Mouse (Mus musculus): ENCODE results near the gene Bnipl.

Gene Bnipl

DNA sequence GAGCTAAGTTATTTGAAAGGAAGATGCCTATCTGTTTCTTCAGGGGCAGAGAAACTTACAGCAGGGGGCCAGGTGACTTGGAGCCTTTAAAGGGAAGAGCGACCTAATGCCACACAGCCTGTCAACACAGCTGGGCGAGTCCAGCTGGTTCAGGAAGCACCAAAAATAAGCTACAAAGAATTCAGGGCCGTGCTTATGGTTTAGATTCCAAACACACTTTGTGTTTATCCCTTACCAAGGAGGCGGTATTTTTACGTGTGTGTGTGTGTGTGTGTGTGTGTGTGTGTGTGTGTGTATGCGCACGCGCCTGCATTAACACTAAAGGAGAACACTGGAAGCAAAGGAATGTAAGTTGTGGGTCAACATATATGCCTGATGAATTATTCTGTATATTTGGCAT, 29.8 kb upstream of the Bnipl start:
- DNase-seq (ENCODE audit: low spot score), result no peak

DNA sequence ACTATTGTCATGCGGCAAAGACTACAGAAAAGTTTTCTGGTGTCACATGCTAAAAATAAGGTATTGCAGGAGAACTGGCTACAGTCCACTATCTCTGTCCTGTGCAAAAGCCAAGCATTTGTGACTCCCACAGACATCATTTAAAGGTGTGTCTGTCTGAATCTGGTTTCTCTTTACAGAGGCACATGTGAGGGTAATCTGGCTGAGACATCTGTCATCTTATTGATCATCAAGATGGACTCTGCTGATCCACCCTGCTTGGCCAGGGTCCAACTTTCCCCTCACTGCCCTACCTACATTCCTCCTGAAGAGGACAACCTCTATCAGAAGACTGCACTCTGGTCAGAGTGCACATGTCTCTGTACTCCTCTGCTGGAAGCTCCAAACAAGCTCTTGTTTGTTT, 26.2 kb upstream of the Bnipl start:
- no peak for DNase-seq (ENCODE audit: low spot score)

DNA sequence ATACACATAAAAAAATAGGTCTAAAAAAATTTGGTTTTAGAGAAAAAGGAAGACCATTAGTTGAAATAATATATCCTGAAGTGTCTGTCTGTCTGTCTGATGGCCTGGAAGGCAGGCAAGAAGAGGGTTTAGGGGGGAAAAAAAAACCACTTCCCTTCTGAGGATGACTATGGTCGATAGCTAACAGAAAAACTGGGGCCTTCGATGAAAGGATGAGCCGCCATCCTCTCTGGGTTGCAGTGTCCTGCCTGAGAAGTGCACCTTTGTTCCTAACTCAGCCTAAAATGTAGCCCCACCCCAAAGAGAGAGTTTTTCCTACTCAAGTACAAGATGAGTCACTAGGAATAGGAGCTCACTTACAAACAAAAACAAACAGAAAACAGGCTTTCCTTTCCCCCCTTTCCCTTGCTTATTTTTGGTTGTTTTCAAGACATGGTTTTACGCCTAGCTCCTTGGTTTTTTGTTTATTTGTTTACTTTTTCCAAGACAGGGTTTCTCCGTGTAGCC, 25.5 kb upstream of the Bnipl start:
- no peak for DNase-seq (ENCODE audit: low spot score)

DNA sequence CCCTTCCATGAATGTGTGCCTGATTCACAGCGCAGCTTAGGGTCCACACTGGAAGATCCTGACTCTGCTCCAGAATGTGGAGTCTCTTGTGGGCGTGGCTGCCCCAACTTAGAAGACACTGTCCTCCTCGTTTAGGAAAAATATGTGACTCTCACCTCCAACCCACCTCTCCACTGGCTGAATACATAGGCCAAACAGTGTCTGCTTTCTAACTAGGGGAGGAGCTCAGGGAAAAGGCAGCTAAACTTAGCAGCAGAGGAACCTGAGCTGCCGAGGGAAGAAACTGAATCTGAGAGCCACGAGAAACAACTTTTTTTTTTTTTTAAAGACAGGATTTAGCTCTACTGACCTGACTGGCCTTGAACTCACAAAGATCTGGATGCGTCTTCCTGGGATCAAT, 24.2 kb upstream of the Bnipl start:
- DNase-seq (ENCODE audit: low spot score), result no peak

DNA sequence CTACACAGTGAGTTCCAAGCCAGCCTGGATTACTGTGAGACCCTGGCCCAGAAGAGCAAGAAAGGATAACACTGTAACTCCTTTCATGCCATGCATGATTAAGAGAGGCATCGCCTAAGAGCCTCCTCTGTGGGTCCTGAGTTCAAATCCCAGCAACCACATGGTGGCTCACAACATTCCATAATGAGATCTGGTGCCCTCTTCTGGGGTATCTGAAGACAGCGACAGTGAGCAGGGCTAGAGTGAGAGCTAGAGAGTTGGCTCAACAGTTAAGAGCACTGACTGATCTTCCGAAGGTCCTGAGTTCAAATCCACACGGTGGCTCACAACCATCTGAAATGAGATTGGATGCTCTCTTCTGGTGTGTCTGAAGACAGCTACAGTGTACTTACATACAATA, 23.5 kb upstream of the Bnipl start:
- no peak for DNase-seq (ENCODE audit: low spot score)

DNA sequence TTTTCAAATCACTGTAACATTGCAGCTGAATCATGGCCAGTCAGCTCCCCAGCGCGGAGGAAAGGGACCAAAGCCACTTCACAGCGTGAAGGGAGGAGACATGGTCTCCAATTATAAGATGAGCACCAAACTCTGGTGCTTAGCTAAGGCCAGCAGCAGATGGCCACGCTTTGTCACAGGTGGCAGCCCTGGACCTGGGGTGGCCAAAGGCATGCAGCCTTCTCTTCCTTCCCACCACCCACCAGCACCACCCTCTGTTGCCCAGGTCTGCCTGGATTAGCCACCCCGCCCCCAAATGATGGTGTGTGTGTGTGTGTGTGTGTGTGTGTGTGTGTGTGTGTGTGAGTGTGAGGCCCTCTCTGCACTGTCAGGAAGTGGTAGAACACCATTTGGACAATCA, 22.5 kb upstream of the Bnipl start:
- DNase-seq (ENCODE audit: low spot score), result no peak

DNA sequence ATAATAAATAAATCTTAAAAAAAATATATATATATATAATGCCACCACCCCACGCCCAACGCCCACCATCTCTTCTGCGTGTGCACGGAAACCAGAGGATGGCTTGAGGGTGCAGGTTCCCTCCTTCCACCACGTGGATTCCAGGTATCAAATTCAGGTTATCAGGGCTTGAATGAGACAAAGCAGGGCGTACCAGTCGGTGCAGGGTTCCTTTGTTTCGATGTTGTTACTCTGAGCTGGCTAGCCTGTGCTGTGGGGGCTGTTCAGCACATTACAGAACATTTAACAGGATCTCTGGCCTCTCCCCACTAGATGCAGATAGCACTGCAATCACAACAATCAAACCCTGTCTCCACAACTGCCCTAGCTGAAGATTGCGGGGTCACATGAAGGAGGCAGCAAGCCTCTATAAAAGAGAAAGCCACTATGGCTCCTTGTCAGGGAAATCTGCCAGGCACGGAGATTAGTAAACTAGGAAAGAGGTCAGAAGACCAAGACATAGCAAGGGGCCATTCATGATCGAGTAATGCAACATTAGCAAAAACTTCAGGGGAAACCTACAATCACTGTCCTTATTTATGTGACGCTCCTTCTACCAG, 19.9 kb upstream of the Bnipl start:
- no peak for DNase-seq (ENCODE audit: low spot score)

DNA sequence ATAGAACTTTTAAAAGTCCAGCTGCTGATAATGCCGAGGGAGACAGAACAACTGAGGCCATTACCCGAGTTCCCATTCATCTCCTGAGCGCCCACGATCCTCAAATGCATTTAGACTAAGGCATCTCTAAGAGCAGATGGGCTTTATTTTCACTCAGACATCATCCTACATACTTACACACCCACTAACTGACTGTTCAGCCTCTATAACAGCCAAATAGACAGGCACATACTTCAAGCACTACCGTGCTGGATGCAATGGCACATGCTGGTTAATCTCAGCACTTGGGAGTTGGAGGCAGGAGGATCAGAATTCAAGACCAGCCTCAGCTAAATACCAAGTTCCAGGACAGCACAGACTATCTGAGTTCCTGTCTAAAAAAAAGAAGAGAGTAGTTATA, 18.8 kb upstream of the Bnipl start:
- no peak for DNase-seq (ENCODE audit: low spot score)

DNA sequence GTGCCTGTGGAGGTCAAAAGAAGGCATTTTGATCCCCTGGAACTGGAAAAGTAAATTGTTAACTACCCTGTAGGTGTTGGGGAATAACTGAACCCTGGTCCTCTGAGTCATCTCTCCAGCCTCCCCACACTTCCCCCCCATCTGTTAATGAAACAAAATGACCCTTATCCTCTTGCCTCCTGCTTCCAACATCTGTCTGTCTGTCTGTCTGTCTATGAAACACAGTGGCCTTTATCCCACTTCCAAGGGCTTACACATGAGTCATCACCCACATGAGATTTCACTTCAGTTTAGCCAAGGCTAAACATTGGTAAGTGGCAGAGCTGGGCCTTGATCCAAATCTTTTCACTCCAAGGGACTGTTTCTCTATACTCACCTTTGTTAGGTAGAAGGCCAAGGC, 16.9 kb upstream of the Bnipl start:
- DNase-seq (ENCODE audit: low spot score), result no peak

DNA sequence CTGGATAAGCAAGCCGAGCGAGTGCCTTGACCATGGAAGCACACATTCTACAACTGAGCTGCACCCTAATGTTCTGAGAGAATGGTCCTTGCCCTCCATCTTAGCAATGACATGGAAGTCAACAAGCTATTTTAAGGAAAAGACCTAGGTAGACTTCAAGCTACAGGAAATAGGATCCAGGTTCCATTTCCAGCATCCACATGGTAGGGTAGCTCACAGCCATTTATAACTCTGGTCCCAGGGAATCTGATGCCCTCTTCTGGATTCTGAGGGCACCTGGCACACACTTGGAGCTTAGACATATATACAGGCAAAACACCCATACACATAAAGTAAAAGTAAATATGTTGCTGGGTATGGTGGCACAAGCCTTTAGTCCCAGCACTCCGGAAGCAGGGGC, 15.1 kb upstream of the Bnipl start:
- DNase-seq (ENCODE audit: low spot score), result no peak

DNA sequence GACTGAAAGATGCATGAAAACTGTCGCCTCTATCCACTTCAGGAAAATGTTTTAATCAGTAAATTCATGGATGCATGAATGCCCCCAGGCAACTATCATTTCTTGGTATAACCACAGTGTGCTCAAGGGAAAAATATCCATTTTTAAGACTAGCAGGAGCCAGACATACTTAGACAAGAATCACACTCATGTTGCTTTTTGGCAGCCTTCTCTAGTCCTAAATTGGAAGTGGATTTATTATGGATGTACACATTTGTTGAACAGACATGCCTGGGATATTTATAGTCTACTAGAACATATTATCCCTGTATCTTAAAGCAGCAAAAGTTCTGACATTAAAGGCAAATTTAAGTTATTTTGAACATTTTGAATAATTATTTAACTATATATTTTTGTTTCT, 13.7 kb upstream of the Bnipl start:
- DNase-seq (ENCODE audit: low spot score), result no peak

DNA sequence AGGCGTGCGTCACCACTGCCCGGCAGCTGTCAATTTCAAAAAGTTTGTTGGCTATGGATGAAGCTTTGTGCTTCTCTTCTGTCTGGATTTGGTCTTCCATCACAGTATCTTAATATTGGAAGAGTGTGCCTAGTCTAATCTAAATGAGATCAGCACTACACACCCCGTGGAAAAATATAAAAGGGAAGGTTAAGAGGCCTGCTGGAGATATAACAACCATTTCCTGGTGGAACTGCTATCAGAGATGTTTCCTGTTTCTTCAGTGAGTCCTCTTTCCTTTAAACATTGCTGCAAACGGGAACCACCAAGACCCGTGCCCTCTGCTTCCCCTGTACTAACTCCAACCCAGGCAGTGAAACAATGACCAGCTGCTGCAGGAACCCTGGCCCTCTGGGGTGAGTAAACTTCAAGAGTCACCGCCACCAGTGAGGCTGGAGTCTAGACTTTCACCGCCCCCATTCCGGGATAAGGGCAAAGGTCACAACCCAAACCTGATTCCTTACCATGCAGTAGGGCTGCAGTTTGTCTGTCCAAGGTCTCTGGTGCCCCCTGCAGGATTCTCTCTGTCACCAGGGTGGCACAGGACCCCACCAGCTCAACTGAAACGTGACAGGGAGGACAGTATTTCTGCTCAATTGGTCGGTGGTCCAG, 12.2 kb upstream of the Bnipl start:
- DNase-seq (ENCODE audit: low spot score), result peak; percentile 67

DNA sequence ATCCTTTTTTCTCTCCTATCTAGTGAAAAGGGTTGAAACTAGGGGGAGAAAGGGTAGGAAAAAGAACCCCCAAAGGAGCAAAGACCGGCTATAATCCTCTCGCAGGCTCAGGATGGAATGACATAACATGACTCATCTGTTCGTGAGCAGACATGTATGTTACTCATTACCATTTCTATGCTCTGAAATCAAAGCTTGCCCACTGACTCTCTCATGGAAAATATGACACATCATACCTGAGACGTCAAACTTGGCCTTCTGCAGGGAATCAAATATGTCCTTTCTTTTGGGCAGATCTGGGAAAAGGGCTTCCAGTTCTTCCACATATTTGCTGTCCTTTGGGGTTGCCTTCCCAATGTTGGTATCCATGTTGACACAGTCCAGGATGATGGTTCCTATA, 11.0 kb upstream of the Bnipl start:
- DNase-seq (ENCODE audit: low spot score), result no peak

DNA sequence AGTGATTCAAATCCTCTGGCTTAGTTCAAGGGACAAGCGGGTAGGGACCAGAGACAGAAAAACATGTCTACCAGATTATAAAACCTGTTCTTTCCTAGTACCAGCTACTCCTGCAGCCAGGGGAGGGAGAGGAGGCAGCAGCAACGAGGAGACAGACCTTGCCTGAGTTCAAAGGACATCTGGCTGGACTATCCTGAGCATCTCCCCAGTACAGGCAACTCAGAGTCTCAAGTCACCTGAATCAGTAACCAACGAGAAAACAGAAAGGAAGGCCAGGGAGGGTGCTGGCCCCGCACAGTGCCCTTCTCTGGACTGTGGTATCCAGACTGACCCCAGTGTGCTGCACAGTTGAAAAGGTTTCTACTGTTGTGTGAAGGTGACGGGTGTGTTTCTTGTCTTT, 5.9 kb upstream of the Bnipl start:
- no peak for DNase-seq (ENCODE audit: low spot score)

DNA sequence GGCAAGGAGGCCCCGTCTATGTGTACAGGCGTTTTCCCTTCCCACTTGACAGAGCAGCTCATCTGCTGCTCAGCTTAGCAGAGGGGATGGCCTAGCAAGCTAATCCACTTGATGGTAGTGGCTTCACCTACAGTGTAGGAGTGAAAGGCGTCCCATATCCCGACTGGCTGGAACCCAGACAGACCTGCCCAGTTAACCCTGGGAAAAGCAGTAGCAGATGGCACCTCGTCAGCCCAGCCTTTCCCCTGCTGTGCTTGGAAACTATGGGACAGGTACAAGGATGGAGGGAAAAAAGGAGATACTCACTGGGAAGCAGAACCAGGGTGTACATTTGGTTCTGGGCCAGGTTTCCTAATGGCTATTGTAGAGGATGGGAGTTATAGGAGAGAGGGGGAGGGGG, 632 bp downstream of the Bnipl start:
- DNase-seq (ENCODE audit: low spot score), result no peak

DNA sequence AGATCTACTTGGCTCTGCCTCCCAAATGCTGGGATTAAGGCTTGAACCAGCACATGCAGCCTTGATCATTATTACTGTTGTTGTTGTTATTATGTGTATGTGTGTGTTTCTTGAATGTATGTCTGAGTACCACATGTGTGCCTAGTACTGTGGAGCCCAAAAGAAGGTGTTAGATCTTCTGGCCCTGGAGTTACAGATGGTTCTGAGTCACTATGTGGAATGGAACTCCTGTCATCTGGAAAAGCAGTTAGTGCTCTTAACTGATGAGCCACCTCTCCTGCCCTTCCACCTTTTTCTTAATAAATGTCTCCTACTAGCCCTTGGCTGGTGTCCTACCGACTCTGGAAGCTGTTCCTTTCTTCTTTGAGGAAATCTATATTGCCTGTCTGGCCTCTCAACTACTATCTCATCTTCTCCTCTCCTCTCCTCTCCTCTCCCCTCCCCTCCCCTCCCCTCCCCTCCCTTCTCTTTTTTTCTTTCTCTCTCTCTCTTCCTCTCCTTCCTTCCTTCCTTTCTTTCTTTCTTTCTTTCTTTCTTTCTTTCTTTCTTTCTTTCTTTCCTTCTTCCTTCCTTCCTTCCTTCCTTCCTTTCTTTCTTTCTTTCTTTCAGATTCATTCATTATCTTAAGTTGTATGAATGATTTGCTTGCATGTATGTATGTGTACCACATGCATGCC, 3.2 kb downstream of the Bnipl start:
- DNase-seq (ENCODE audit: low spot score), result no peak

DNA sequence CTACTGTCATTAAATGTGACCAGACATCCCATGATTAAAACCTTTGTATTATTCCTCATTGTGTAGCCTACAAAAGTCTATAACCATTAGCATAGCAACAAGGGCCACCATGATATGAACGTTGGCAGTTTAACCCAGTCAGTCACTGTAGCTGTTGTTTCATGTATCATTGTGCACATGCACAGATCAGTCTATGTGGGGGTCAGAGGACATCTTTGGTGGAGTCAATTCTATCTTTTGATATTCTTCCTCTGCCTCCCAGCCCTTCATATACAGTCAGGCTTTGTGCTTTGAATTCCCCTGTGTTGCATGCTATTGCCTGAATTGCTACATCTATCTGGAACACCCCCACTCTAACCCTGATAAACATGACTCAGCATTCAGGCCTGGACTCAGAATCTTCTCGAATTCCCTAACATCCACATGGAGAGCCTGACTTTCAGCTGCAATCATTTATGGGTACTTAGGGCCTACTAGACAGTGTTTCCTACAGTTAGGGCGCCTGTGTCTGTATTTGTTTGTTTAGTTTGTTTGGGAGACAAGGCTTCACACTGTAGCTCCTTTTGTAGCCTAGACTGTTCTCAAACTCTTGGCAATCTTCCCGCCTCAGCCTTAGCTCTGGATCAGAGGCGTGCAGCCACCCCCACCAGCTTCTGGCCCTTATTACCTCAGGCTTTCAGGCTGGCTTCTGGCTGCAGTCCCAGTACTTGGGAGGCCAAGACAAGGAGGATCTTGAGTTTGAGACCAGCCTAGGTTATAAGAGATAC, 4.3 kb downstream of the Bnipl start:
- peak; percentile 59 for DNase-seq (ENCODE audit: low spot score)

DNA sequence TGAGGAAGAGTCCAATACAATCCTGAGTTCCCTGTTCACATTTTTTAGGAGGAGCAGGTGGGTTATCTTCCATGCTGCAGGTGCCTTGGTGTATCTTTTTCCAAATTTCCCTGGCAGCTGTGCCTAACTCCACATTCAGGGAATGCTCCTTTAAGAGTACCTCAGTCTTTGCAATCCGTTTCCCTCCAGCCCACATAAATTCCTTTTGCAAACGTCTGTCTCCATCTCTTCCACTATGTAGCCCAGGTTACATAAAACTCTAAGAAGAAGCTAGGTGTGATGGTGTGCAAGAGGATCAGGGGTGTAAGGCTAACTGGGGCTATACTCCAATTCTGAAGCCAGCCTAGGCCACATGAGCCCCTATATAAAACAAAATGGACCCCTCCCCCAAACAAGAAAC, 7.9 kb downstream of the Bnipl start:
- DNase-seq (ENCODE audit: low spot score), result no peak

DNA sequence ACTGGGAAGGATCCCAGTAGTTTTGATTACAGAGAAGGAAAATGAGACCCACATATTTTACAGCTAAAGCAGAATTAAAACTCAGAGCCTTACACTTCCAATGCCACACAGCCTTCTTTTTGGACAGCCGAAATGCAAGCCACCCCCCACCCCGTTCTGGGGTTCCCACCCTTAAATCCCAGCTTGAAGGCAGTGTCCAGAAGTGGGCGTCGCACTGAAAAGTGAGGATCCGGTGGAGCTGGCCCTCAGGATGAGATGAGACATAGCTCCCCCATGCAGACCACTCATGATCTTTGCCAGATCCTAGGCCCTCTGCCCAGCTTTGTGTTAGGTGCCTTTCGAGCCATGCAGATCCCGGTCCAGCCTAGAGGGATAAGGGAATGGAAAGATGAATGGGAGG, 9.5 kb downstream of the Bnipl start, which contains the start of gene Gm128:
TSS of gene Gm128 (minus strand) at position 101 of the 400 bp plus-strand sequence.
- no peak for DNase-seq (ENCODE audit: low spot score)

DNA sequence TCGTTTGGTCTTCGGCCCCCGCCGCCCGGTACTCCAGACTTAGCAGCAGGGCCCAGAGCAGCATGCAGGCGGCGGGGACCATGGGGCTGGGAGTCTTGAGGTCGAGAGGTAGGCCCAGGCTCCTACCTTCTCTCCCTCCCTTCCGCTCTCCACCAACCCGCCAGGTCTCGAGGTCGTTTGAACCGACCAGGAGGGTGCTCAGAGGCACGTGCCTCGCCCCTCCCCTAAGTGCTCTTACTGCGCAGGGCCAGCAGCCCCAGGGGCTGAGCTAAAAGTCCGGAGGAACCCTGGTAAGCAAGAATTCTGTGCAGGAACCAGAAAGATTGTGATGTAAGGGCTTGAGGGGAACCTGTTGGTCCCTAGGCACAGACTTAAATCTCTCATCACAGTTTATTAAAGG, 10.1 kb downstream of the Bnipl start:
- DNase-seq (ENCODE audit: low spot score), result no peak

DNA sequence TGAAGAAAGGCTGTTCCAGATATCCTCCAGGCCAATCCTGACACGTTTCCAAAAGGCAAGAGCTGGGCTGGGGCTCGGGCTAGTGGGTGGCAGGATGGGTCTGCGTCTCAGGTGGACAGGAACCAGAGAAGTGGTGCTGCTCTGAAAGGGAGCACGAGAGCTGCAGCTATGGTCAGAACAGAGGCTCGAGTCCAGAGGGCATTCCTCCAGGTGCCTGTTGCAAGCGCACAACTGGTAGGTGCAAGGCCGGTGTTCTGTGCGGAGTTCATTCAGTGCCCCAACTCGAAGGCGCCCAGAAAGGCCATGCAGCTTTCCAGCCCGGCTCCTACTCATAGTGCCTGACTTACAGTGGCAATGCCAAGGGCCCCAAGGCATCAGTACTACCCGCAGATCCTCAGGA, 11.0 kb downstream of the Bnipl start:
- no peak for DNase-seq (ENCODE audit: low spot score)

DNA sequence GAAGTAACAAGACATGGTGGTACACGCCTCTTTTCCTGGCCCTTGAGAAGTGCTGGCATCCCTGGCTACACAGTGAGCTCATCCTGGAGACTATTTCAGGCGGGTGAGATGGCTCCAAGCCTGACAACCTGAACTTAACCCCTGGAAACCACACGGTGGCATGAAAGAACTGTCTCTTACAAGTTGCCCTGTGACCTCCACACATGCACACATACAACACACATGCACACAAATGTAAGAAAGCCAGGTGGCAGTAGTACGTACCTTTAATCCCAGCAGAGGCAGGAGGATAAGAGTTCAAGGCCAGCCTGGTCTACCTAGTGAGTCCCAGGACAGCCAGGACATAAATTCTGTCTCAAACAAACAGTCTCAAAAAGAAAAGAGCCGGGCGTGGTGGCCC, 12.0 kb downstream of the Bnipl start:
- DNase-seq (ENCODE audit: low spot score), result no peak

Data from ovary, postnatal 36 days (tissue).